ENCODE assay signal across 19 mouse cellular contexts in the genomic region with DNA sequence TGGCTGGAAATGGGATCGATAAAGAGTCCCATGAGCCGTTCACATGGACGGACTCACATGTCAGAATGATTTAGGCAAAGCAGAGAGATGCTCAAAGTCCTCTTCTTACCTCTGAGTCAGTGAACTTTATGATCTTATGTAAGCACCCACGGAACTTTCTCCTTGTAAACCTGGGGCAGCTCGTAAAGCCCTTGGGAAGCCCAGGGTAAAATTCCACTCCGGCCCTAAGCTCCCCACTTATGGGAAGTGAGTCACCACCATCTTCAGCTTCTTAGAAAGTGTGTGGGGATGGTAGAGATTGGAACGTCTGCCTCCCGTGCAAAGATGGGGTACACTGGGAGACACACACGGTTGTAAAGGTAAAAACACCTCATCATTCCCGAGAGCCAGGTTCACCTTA.
A peak's percentile ranks its signal among the peaks of the same experiment; 100 is the strongest.
DNase-seq lines count a peak whose midpoint lies in the region; ATAC-seq lines count a peak whose summit lies in the region.
"Had no signal": no experiment of that assay in that cellular context is flagged by ENCODE, and none has a peak within 500 bp of the region (broad histone marks: within the 10 kb centered on the region; RNA-seq: fewer than 3 reads in every experiment).

No protein-coding gene starts in this region.

- 73% methylated on average over 10 of the region's 10 CpGs for WGBS in intestine, embryonic 15.5 days

- H3K27me3 ChIP-seq in intestine, embryonic 15.5 days (replicated peaks): no peaks in the 10 kb centered on the region
- H3K27me3 ChIP-seq: limb, embryonic 12.5 days; liver, embryonic 13.5 days had no signal

- no peaks in the 10 kb centered on the region for H3K9me3 ChIP-seq in intestine, embryonic 15.5 days
- H3K9me3 ChIP-seq: heart, embryonic 10.5 days; limb, embryonic 12.5 days; liver, embryonic 13.5 days had no signal

- DNase-seq in kidney, adult 11 months: peak; percentile 40
- DNase-seq in kidney, adult 18-20 months: no peak
- DNase-seq in retina, embryonic 14.5 days (ENCODE audit: low spot score): peak; percentile 15
- no peak for DNase-seq in retina, postnatal 1 day
- no peak for DNase-seq in layer of hippocampus, postnatal 25 days (ENCODE audit: extremely low spot score in 1 of 2, low spot score in 1 of 2)
- no peak for DNase-seq in neural tube, embryonic 10.5 days (ENCODE audit: extremely low spot score, low spot score)
- DNase-seq: cerebellum, postnatal 36 days; liver, embryonic 13.5 days; lung, adult 2 months; lung, postnatal 14 days; thymus, adult 18-20 months; thymus, postnatal 36 days had no signal

- no peak overlapping the region for H3K4me2 ChIP-seq in intestine, embryonic 15.5 days (replicated peaks)
- H3K4me2 ChIP-seq: limb, embryonic 12.5 days; liver, embryonic 13.5 days; midbrain, embryonic 11.5 days had no signal

- no peaks in the 10 kb centered on the region for H3K4me1 ChIP-seq in intestine, embryonic 15.5 days (replicated peaks)
- H3K4me1 ChIP-seq: limb, embryonic 12.5 days had no signal

- no peaks in the 10 kb centered on the region for H3K36me3 ChIP-seq in intestine, embryonic 15.5 days
- H3K36me3 ChIP-seq: heart, embryonic 10.5 days; limb, embryonic 12.5 days; liver, embryonic 13.5 days had no signal

- peak; percentile 46; the same call in 1 of the 2 replicates for ATAC-seq in intestine, embryonic 15.5 days
- ATAC-seq: forebrain, embryonic 14.5 days; hindbrain, postnatal 0 days had no signal

- H3K4me3 ChIP-seq in intestine, embryonic 15.5 days (replicated peaks): no peak overlapping the region
- H3K4me3 ChIP-seq: heart, embryonic 10.5 days; limb, embryonic 12.5 days; liver, embryonic 13.5 days had no signal

- H3K27ac ChIP-seq in intestine, embryonic 15.5 days: no peak overlapping the region
- H3K27ac ChIP-seq: heart, embryonic 10.5 days; hindbrain, postnatal 0 days; kidney, postnatal 0 days; limb, embryonic 12.5 days; liver, embryonic 13.5 days had no signal

- H3K9ac ChIP-seq in intestine, embryonic 15.5 days: no peak overlapping the region
- H3K9ac ChIP-seq: limb, embryonic 12.5 days; liver, embryonic 13.5 days had no signal

Comparison
In these comparisons a context has a peak if more than half of its experiments do, and no peak if none do; other contexts are left out.
1. DNase-seq: peak in kidney, adult 11 months (single experiment) and retina, embryonic 14.5 days (single experiment); none in kidney, adult 18-20 months (single experiment), retina, postnatal 1 day (single experiment), layer of hippocampus, postnatal 25 days (0 of 2) and neural tube, embryonic 10.5 days (single experiment).